Mouse (Mus musculus) stomach, embryonic 16.5 days (tissue): ENCODE data around the gene Fbxo24. TPM values are rescaled to one million over a fixed set of nuclear protein-coding genes. Genes with fewer than 3 reads are reported as not detected.

Experiments
- ATAC-seq: fragments of 200-750 bp; cut with Nextera tagmentation; 2 replicates; pipeline ENCODE4 v1.8.0; 2017; ENCODE audit warnings: moderate number of reproducible peaks, moderate TSS enrichment; ENCODE audit not compliant: insufficient read depth, low FRiP score
- H3K27ac ChIP-seq: fragments of 300-500 bp; sonication (generic); 2 replicates; pipeline ENCODE4 v1.5.1; 2014; ENCODE audit warnings: low read length
- H3K27me3 ChIP-seq: fragments of 300-500 bp; sonication (generic); 2 replicates; pipeline ENCODE4 v1.6.1; 2014; ENCODE audit warnings: low read length, control low read depth, mixed read lengths; ENCODE audit not compliant: control insufficient read depth, insufficient read depth
- H3K36me3 ChIP-seq: fragments of 300-500 bp; sonication (generic); 2 replicates; pipeline ENCODE4 v1.6.1; 2014; ENCODE audit warnings: low read length; ENCODE audit not compliant: control insufficient read depth, insufficient read depth
- H3K4me1 ChIP-seq: fragments of 300-500 bp; sonication (generic); 2 replicates; pipeline ENCODE4 v1.6.1; 2014; ENCODE audit warnings: low read length, control low read depth, mixed read lengths; ENCODE audit not compliant: control insufficient read depth, insufficient read depth
- H3K4me2 ChIP-seq: fragments of 300-500 bp; sonication (generic); 2 replicates; pipeline ENCODE4 v1.6.1; 2014; ENCODE audit warnings: low read depth, low read length, mixed read lengths
- H3K4me3 ChIP-seq: fragments of 300-500 bp; sonication (generic); replicated peaks from 2 replicates; pipeline ENCODE4 v1.5.1; 2014; ENCODE audit warnings: mild to moderate bottlenecking, low read length
- H3K9ac ChIP-seq: fragments of 300-500 bp; sonication (generic); 2 replicates; pipeline ENCODE4 v1.6.1; 2014; ENCODE audit warnings: low read length
- H3K9me3 ChIP-seq: fragments of 300-500 bp; sonication (generic); replicated peaks from 2 replicates; pipeline ENCODE4 v1.6.1; 2016; ENCODE audit warnings: low read length, control low read depth; ENCODE audit not compliant: control insufficient read depth
- WGBS: fragments of 180-500 bp; shearing (Covaris S2); extraction: QIAGEN DNeasy Blood & Tissue Kit; methylation state at CpG from one replicate; pipeline ENCODE4 v1.1.7; 2014; 5-methylcytosine and 5-hydroxymethylcytosine counted together
- polyA plus RNA-seq: library from polyadenylated mRNA; unstranded; fragments of >200 nt; fragmentation: Nextera tagmentation; extraction: Ambion mirVana; gene quantifications from 2 replicates; pipeline ENCODE4 v1.2.1, GENCODE M21; 2015

Gene Fbxo24
- polyA plus RNA-seq, 1 experiment from 2014 or later = 0.09 TPM

DNA sequence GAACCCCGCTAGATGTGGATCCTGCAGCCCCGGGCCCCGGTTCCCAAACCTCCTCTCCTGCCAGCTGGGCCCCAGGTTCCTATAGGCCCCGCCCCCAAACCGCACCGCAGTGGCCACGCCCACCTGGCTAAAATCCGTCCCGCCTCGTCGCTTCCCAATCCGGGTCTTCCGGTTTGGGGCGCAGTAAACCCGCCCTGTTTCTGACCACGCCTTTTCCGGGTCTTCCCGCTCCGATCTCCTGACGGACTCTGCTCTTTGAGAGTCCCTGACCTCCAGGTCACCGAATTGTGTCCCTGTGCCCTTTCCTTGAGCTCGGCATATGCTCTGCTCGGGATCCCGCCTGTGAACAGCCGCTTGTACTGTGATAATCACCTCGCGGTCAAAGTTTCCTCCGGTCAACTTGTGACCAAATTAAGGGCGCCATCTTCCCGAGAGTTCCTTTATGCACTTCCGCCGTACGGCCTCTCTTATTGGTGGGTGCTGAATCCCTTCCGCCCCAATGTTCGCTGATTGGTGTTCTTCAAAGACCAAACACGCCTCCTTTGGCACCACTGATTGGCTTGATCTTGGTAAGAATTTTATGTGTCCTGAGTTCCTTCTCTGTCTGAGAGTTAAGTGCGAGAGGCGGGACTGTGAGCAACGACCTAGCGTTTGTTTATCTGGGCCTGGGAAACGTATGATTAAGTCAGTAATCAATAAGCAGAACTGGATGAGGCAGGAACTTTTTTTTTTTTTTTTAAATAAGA is 28.0 kb downstream of the Fbxo24 start, which contains the start of gene Mospd3:
Gene Mospd3 (minus strand): TSS at position 440 of the 746 bp plus-strand sequence.
- WGBS = under 1% methylated on average over 41 of the region's 41 CpGs
- H3K9ac ChIP-seq = peak within 1 kb of the TSS; percentile 91
- no peaks in the 10 kb centered on the region for H3K36me3 ChIP-seq
- no peaks in the 10 kb centered on the region for H3K9me3 ChIP-seq
- peaks cover 14% of the 10 kb centered on the region for H3K4me1 ChIP-seq
- H3K4me3 ChIP-seq = peak within 1 kb of the TSS; percentile 81
- ATAC-seq = peak; percentile 96
- no peaks in the 10 kb centered on the region for H3K27me3 ChIP-seq
- H3K4me2 ChIP-seq = peak within 1 kb of the TSS; percentile 92
- H3K27ac ChIP-seq = peak within 1 kb of the TSS; percentile 90

DNA sequence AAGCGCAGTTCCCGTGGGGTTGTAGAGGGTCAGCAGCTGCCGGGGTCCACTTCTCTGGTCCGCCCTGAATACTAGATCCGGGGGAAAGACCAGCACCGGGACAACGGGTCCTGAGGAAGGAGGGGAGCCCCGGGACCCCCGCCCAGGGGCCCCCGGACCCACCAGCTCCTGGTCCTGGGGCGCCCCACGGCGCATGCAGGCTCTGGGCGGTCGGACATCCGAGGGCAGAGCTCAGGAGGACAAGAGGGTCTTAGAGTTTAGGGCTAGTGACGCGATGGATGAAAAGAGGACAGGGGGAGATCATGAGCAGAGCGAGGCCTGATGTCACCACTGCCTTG is 28.6 kb downstream of the Fbxo24 start:
- peaks cover 14% of the 10 kb centered on the region for H3K4me1 ChIP-seq
- H3K9me3 ChIP-seq = no peaks in the 10 kb centered on the region
- peak overlapping the region; percentile 42; the same call in 1 of the 2 replicates for H3K27ac ChIP-seq
- H3K4me3 ChIP-seq = peak overlapping the region; percentile 81
- H3K4me2 ChIP-seq = peak overlapping the region; percentile 92
- peak overlapping the region; percentile 91 for H3K9ac ChIP-seq
- under 1% methylated on average over 19 of the region's 19 CpGs for WGBS
- ATAC-seq = peak; percentile 57
- no peaks in the 10 kb centered on the region for H3K36me3 ChIP-seq
- H3K27me3 ChIP-seq = no peaks in the 10 kb centered on the region

DNA sequence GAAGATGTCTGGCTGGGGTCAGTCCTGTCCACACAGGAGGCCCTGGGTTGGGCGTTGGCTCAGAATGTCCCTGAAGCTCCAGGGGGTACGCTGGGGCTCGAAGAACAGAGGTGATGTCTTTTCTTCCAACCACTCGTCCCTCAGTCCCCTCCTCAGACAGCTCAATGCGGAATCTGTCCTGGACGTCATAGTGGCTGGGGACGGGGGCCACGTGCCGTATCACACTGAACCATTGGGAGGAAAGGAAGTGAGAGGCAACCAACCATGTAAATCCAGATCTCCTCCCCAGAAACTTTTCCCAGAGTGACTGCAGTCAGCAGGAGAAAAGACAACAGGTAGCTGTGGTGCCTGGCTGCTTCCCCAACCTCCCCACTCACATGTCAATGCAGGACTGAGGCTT is 29.2 kb downstream of the Fbxo24 start:
- Histone ChIP-seq H3K4me1 (peaks cover 14% of the 10 kb centered on the region), H3K4me2 (peak overlapping the region; percentile 92), H3K27me3 (no peaks in the 10 kb centered on the region), H3K4me3 (peak overlapping the region; percentile 81), H3K9me3 (no peaks in the 10 kb centered on the region), H3K27ac (no peak overlapping the region), H3K9ac (peak overlapping the region; percentile 91), H3K36me3 (no peaks in the 10 kb centered on the region)
- no peak for ATAC-seq
- 64% methylated on average over 9 of the region's 9 CpGs for WGBS

DNA sequence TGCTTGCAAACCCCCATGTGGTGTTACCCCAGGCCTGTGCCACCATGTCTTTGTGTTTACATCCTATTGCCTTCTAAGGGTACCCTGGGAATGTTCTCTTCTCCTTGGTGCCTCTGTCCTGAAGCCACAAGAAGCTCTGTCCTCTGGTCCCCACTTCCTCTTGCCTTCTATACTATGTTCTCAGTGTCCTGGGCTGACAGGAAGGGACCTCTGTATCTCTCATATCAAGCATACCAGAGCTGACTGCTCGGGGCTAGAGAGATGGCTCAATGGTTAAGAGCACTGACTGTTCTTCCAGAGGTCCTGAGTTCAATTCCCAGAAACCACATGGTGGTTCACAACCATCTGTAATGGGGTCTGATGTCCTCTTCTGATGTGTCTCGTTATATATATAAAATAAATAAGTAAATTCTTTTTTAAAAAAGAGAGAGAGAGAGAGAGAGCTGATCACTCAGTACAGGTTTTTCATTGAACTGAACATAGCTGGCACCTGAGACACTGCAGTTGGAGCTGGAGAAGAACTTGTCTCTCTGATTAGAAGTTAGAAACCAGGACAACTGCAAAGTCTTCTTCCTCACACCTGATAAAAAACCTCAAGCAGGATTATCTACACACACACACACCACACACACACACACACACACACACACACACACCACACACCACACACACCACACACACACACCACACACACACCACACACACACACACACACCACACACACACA is 30.5 kb downstream of the Fbxo24 start:
- H3K9ac ChIP-seq = no peak overlapping the region
- ATAC-seq = no peak
- WGBS = 82% methylated on average over 2 of the region's 2 CpGs
- no peaks in the 10 kb centered on the region for H3K36me3 ChIP-seq
- no peak overlapping the region for H3K4me3 ChIP-seq
- no peak overlapping the region for H3K27ac ChIP-seq
- peaks cover 14% of the 10 kb centered on the region for H3K4me1 ChIP-seq
- H3K9me3 ChIP-seq = no peaks in the 10 kb centered on the region
- H3K27me3 ChIP-seq = no peaks in the 10 kb centered on the region
- H3K4me2 ChIP-seq = no peak overlapping the region

DNA sequence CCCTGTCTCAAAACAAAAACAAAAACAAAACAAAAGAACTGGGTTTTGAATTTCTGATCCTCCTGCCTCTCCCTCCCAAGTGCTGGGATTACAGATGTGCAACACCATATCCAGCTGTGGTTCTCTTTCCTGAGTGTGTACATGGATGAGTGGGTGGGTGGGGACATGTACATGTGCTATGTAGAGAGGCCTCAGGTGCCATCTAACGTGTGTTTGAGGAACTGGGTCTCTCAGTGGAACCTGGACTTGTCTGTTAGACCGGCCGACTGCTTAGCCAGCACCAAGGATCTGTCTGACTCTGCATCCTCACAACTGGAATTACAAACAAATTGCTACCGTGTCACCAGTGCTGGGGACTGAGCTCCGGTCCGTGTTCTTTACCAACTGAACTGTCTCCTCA is 31.2 kb downstream of the Fbxo24 start:
- 86% methylated on average over 6 of the region's 6 CpGs for WGBS
- Histone ChIP-seq H3K4me2 (no peak overlapping the region), H3K9ac (no peak overlapping the region), H3K4me3 (no peak overlapping the region), H3K4me1 (peaks cover 14% of the 10 kb centered on the region), H3K36me3 (no peaks in the 10 kb centered on the region), H3K27ac (no peak overlapping the region), H3K27me3 (no peaks in the 10 kb centered on the region), H3K9me3 (no peaks in the 10 kb centered on the region)
- no peak for ATAC-seq

DNA sequence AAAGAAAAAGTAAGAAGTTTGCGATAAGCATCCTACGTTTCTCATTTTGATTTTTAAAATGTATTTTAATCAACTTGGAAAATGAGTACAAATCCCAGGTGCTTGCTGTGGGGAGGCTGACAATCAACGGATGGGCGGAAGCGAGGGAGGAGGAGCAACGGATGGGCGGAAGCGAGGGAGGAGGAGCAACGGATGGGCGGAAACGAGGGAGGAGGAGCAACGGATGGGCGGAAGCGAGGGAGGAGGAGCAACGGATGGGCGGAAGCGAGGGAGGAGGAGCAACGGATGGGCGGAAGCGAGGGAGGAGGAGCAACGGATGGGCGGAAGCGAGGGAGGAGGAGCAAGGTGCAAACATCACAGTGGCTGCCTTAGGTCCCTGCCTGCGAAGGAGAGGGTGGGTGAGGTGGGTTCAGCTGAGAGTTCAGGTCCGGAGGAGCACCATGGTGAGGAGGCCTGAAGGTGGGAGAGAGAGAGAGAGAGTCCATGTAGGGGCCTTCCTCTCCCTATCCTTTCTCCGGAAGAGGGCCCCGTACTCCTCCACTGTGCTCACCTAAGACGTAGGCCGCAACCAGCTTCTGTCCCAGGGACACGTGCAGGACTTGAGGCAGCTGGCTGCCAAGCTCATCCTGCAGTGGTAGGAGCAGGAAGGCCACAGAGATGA is 32.1 kb downstream of the Fbxo24 start:
- Histone ChIP-seq H3K4me1 (peaks cover 14% of the 10 kb centered on the region), H3K4me3 (peak overlapping the region; percentile 18), H3K27me3 (no peaks in the 10 kb centered on the region), H3K36me3 (no peaks in the 10 kb centered on the region), H3K9me3 (no peaks in the 10 kb centered on the region), H3K27ac (no peak overlapping the region), H3K9ac (peak overlapping the region; percentile 58; the same call in 1 of the 2 replicates), H3K4me2 (peak overlapping the region; percentile 45)
- WGBS = 34% methylated on average over 30 of the region's 30 CpGs
- ATAC-seq = no peak

DNA sequence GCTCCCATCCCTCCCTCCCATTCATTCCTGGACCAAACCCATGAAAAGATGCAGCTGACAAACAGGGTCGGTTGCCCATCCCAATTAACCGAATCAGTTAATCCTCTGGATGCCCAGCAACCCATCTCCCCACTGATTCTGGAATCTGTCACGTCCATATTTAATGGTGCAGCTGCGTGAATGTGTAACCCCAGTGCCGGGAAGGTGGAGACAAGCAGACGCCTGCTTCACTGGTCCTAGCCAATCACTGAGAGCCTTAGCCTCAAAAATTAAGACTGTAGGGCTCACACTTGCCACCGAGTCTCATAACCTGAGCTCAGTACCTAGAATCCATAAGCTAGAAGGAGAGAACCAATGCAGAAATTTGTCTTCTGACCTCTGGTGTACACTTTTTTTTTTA is 32.9 kb downstream of the Fbxo24 start:
- Histone ChIP-seq H3K27me3 (no peaks in the 10 kb centered on the region), H3K36me3 (no peaks in the 10 kb centered on the region), H3K27ac (no peak overlapping the region), H3K4me2 (no peak overlapping the region), H3K9ac (no peak overlapping the region), H3K4me3 (no peak overlapping the region), H3K9me3 (no peaks in the 10 kb centered on the region), H3K4me1 (peaks cover 14% of the 10 kb centered on the region)
- no peak for ATAC-seq
- WGBS = 78% methylated on average over 7 of the region's 7 CpGs

DNA sequence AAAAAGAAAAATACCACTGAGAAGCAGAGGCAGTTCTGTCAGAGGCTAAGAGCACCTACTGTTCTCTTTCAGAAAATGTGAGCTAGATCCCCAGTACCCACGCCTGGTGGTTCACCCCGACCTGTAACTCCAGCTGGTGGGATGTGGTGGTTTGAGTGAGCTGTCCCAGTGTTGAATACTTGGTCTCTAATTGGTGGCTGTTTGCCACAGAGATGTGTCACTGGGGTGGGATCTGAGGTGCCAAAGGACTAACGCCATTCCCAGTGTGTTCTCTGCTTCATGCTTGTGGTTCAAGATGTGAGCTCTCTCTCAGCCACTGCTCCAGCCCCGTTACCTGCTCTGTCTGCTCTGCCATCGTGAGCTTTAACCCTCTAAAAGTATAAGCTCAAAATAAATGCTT is 38.3 kb downstream of the Fbxo24 start:
- WGBS = 81% methylated on average over 5 of the region's 5 CpGs
- Histone ChIP-seq H3K4me1 (no peaks in the 10 kb centered on the region), H3K4me3 (no peak overlapping the region), H3K27ac (no peak overlapping the region), H3K9me3 (0 out of 2 replicates have a peak, but pooled peaks cover 7% of the 10 kb centered on the region), H3K27me3 (no peaks in the 10 kb centered on the region), H3K4me2 (no peak overlapping the region), H3K36me3 (no peaks in the 10 kb centered on the region), H3K9ac (no peak overlapping the region)
- ATAC-seq = no peak

DNA sequence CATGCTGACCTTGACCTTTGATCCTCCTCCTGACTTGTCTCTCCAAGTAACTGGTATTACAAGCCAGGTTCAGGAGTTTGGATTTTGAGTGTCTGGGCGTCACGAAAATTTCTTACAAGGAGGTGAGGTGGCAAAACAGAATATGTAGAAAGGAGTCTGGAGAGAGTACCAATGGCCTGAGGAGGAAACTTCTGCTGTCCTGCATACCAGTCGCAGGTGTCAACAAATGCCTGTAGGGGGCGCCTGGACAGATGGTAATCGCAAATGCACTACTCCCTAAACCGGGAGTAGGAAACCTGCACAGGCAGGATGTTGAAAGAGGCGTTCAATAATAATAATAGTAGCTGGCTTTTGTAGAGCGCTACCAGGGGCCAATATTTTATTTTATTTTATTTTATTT is 43.8 kb downstream of the Fbxo24 start:
- no peak overlapping the region for H3K4me2 ChIP-seq
- H3K36me3 ChIP-seq = no peaks in the 10 kb centered on the region
- 28% methylated on average over 8 of the region's 8 CpGs for WGBS
- H3K4me3 ChIP-seq = no peak overlapping the region
- H3K27ac ChIP-seq = no peak overlapping the region
- no peak overlapping the region for H3K9ac ChIP-seq
- 0 out of 2 replicates have a peak, but pooled peaks cover 3% of the 10 kb centered on the region for H3K27me3 ChIP-seq
- H3K4me1 ChIP-seq = 0 out of 2 replicates have a peak, but pooled peaks cover 6% of the 10 kb centered on the region
- no peak for ATAC-seq
- 0 out of 2 replicates have a peak, but pooled peaks cover 7% of the 10 kb centered on the region for H3K9me3 ChIP-seq
